Mouse (Mus musculus): Measurements from ENCODE around the gene Luc7l3.

GRCm38 (mm10) chr11:94370809-94371208, 49.0 kb upstream of the Luc7l3 start:
- no peak for TF ChIP-seq CTCF (IDR thresholded peaks at IDR 0.05; ENCODE audit: low read depth, low read length)
- no peak for TF ChIP-seq GATA1 (IDR thresholded peaks at IDR 0.05; ENCODE audit: borderline replicate concordance, low read length)
- no peak for TF ChIP-seq TAL1 (conservative IDR thresholded peaks at IDR 0.05; ENCODE audit: low read depth, low read length)
- no peak for TF ChIP-seq POLR2AphosphoS5 (IDR thresholded peaks at IDR 0.05; ENCODE audit: insufficient replicate concordance, low read depth, low read length)
- no peak for TF ChIP-seq GATA2 (IDR thresholded peaks at IDR 0.05; ENCODE audit: borderline replicate concordance, low read depth, low read length)

Measured in G1E (cell line).